Mouse (Mus musculus) NIH3T3 (cell line): ENCODE data around the gene Actn3.

Experiments used
- DNase-seq: peaks from one replicate; pipeline ENCODE4 v3.0.0-alpha.2; 2012; ENCODE audit warnings: low read depth

The Actn3 gene

DNA sequence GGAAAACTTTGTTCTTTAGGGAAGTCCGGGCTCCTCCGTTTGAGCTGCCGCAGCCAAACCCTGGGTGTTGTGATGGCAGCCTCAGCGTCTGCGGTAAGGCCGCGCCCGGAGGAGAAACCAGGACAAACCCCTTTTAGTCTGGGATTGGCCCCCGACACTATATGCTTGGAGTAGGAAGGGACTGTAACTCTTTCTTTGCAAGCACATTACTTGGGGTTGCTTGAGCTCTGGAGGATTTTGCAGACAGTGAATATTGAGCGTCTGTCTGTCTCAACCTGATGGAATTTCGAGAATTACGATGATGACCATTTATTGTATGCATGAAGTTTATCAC lies 65.8 kb downstream of the Actn3 start:
- no peak for DNase-seq
